ENCODE assay signal across 8 mouse cellular contexts in the genomic region with DNA sequence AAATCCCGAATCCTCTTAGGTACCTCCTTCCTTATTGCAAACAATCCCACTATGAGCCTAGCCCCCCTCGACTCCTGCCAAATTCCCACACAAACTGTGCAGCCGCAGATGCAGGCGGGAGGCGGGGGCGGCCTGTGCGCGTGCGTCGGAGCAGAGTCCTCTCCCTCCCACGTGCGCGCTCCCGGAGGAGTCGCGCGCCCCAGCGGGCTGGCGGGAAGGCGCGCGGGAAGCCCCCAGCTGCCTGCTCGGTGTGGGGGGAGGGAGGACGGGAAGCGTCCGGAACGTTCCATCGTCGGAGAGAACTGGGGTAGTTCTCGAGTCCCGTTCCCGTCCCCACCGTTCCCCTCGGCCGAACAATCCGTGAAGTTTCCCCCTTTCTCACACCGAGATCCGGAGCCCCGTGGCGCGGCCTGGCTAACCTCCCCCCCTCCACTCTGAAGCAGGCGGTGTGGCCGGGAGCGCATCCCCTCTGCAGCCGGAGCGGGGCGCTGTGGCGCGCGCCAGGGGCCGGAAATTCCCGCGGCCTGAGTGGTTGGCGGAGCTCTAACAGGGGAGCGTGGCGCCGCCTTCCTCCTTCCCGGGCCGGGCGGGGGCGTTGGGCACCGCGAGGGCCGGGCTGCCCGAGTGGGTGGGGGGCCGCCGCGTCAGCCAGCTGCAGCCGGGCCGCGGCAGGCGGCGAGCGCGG. TPM values are rescaled to one million over a fixed set of nuclear protein-coding genes. Genes with fewer than 3 reads are reported as not detected.
DNase-seq lines count a peak whose midpoint lies in the region; ATAC-seq and TF ChIP-seq lines count a peak whose summit lies in the region.

No protein-coding gene starts in this region.

- H3K9me3 ChIP-seq in megakaryocyte, embryonic 14.5 days: no peaks in the 10 kb centered on the region

- intact Hi-C loops in gastrocnemius, adult 2 months (cut with DNase I): loop anchor here (2.0 to 5.0 kb wide), 2 partner anchors 41 to 125 kb away; no protein-coding TSS in a partner anchor

- TF ChIP-seq CTCF in gastrocnemius, adult 2 months (IDR thresholded peaks at IDR 0.05): peak; percentile 93

- H3K4me3 ChIP-seq in gastrocnemius, adult 2 months: peak overlapping the region; percentile 96
- peak overlapping the region; percentile 97 for H3K4me3 ChIP-seq in megakaryocyte, embryonic 14.5 days (replicated peaks)

- H3K27ac ChIP-seq in gastrocnemius, adult 2 months: peak overlapping the region; percentile 93

- H3K27me3 ChIP-seq in megakaryocyte, embryonic 14.5 days (replicated peaks): peaks cover 2% of the 10 kb centered on the region

- DNase-seq in ZHBTc4 (ENCODE audit: low read depth, low spot score): peak; percentile 98
- peak; percentile 98 for DNase-seq in gastrocnemius, adult 2 months
- peak; percentile 85 for DNase-seq in hindlimb bud, embryonic 11.5 days (ENCODE audit: extremely low spot score, low read depth, low spot score)
- DNase-seq in left cerebral cortex, adult 8-10 months (ENCODE audit: low spot score in 2 of 2): peak; percentile 94 to 96
- peak; percentile 98 for DNase-seq in right cerebral cortex, postnatal 10 days (ENCODE audit: low spot score in 2 of 2)
- DNase-seq in urinary bladder, postnatal 25 days (ENCODE audit: low spot score): peak; percentile 96

- peak; percentile 86 for ATAC-seq in common myeloid progenitor, adult 5-6 weeks (replicated peaks; ENCODE audit: low read depth, poor library complexity, severe bottlenecking)

- peaks cover 45% of the 10 kb centered on the region for H3K4me1 ChIP-seq in megakaryocyte, embryonic 14.5 days

- peaks cover 14% of the 10 kb centered on the region for H3K36me3 ChIP-seq in megakaryocyte, embryonic 14.5 days (replicated peaks; ENCODE audit: low read length)

RNA-seq across cellular contexts. Expression of gene Fchsd2, which starts 15.4 kb away (rescaled TPM):
- 43.4 and 85.4 TPM in 2 replicates for total RNA-seq in common myeloid progenitor, adult 5-6 weeks (2017)
- 1 to 10 TPM; 3.7 to 7.1 TPM for total RNA-seq in gastrocnemius, adult 2 months (2021)
- total RNA-seq in left cerebral cortex, adult 8-10 months (2022): 10 to 100 TPM; 44.1 to 47.7 (median 46.5) TPM
- polyA plus RNA-seq in megakaryocyte, embryonic 14.5 days (2012; ENCODE audit: insufficient read depth, low replicate concordance): 1.8 and 5.0 TPM in 2 replicates

Comparison
In these comparisons a context has a peak if more than half of its experiments do, and no peak if none do; other contexts are left out.
1. Peak in every context shown above with its lines: DNase-seq, ATAC-seq, H3K4me3 ChIP-seq and H3K27ac ChIP-seq.